Mouse (Mus musculus) gastrocnemius, adult 2 months (tissue): ENCODE data around the gene Lrpap1. TPM values are rescaled to one million over a fixed set of nuclear protein-coding genes. Genes with fewer than 3 reads are reported as not detected.
A peak's percentile ranks its signal among the peaks of the same experiment; 100 is the strongest.

Source experiments
- DNase-seq: peaks from one replicate; pipeline ENCODE4 v3.0.0; 2022
- H3K27ac ChIP-seq: fragments of 200-600 bp; 2 replicates; pipeline ENCODE4 v1.8.1; 2022; ENCODE audit warnings: mild to moderate bottlenecking
- H3K4me3 ChIP-seq: fragments of 200-600 bp; 2 replicates; pipeline ENCODE4 v1.8.1; 2022; ENCODE audit warnings: mild to moderate bottlenecking, moderate library complexity
- CTCF ChIP-seq: fragments of 200-600 bp; IDR thresholded peaks from 2 replicates; pipeline ENCODE4 v1.8.1; 2022; ENCODE audit warnings: antibody characterized with exemption, mild to moderate bottlenecking, moderate library complexity
- intact Hi-C: fragments of 180-260 bp; cut with DNase I; formaldehyde crosslinking; loops from one replicate; pipeline ENCODE4 v1.15.1; 2025
- total RNA-seq, 2 experiments: library from RNA; stranded (reverse); gene quantifications; 2 replicates each; pipeline ENCODE4 v1.2.3; 2021

The Lrpap1 gene
- total RNA-seq, 2 experiments from 2014 or later: 28.2 to 30.2 TPM

DNA sequence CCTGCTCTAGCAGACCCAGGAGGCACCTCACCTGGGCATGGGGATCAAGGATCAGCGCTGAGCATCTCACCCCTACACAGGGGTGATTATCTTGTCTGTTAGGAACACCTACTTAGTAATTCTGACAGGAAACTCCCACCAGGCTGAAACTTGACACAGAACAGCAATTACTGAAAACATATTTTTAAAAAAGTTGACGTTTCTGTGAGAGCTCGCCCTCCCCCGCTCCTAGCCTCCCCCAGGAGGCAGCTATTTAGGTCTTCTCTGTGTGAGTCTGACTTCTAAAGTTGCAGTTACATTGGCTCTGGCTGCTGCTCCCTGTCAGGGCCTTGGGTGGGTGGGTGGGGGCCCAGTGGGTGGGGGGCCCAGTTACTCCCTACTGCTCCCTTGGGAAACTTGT lies 6.9 kb upstream of the Lrpap1 start:
- no peak for TF ChIP-seq CTCF
- H3K27ac ChIP-seq: no peak overlapping the region
- DNase-seq: no peak
- intact Hi-C loops: no loop called here
- H3K4me3 ChIP-seq: no peak overlapping the region

DNA sequence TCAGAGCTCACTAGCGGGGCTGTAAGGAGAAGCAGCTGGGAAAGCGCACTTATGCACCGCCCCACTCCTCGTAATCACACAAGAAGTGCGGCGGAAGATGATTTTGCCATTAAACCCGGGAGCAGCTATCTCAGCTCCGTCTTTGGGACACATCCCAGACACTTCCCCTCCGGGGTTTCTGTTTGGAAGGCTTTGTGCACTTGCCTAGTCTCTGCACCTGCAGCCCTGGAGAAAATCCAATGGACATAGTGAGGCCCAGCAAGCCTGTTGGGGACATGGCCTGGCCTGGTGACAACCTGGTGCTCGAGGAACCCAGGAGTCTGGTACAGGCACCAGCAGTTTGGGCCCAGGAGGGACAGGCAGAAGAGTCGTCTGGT lies 344 bp upstream of the Lrpap1 start:
- peak; percentile 57 for DNase-seq
- H3K27ac ChIP-seq: peak overlapping the region; percentile 93
- intact Hi-C loops: no loop called here
- H3K4me3 ChIP-seq: peak overlapping the region; percentile 98
- TF ChIP-seq CTCF: no peak

DNA sequence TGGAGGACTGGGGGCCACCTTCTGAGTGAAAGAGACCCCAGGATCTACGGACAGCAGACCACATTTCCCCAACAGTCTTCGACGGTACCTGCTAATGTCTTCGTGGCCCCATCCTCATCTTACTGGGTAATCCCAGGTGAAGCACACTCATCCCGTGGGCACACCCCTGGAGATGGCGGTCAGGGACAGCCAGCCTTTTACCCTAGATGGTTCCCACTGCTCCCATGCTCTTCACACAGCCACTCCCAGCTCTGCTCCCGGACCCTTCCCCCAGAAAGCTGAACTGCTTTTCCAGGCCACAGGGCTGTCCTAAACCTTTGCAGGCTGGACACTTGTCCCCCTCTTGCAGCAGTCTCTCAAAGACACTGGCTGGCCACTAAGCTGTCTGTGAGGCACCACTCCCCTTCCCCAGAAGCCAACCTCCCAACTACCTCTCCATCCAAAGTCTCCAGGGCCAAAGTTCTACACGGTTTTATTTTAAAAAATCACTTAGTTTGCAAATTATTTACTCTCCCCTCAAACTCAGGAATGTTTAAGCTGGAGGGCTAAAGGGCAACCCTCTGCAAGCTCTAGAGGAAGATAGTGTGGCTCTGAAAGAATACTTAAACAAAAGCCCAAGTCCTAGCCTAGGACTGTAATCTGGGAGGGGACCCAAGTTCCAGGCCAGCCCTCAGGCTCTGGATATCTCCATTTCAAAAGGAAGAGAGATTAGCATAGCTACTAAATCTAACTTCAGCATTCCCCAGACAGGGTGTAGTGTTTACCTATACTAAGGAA lies 1.2 kb downstream of the Lrpap1 start:
- no peak overlapping the region; the same call in 1 of the 2 replicates for H3K27ac ChIP-seq
- intact Hi-C loops: no loop called here
- DNase-seq: no peak
- no peak for TF ChIP-seq CTCF
- H3K4me3 ChIP-seq: peak overlapping the region; percentile 98

DNA sequence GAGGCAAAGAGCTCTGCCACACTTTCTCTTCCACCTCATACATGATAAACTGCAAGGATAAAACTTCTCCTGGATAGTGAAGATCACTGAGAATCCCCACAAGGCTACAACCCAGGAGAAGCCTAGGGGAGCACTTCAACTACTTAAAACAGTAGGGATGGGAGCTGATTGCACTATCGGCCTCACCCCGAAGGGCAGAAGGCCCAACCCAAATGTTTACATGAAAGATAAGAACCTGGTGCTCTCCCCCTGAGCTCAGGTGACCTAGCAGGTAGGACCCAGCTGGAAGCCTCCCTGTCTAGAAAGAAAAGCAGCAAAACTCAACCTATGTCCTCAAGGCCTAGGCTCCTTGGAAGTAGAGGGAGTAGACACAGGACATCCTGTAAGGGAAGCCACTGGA lies 2.0 kb downstream of the Lrpap1 start:
- Histone ChIP-seq H3K27ac (no peak overlapping the region), H3K4me3 (no peak overlapping the region)
- TF ChIP-seq CTCF: no peak
- no peak for DNase-seq
- intact Hi-C loops: no loop called here

DNA sequence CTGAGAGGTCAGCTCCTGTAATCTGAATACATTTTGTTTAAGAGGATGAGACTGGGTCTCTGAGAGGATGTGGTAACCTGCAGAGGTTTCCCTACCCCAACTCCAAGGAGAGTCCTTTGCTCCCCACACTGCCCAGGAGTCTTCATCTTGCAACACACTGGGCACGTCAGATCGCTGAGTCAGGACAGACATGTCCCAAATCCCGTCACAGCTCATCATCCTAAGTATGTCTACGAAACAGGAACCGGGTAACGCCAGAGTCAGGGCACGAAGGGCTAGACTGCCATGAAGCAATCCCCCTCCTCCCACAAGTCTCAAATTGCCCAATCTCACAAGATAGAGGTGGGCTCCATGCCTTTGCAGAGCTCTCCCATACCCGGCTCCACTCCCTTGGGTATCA lies 2.5 kb downstream of the Lrpap1 start:
- no peak for TF ChIP-seq CTCF
- H3K27ac ChIP-seq: no peak overlapping the region
- H3K4me3 ChIP-seq: no peak overlapping the region
- intact Hi-C loops: no loop called here
- DNase-seq: no peak

DNA sequence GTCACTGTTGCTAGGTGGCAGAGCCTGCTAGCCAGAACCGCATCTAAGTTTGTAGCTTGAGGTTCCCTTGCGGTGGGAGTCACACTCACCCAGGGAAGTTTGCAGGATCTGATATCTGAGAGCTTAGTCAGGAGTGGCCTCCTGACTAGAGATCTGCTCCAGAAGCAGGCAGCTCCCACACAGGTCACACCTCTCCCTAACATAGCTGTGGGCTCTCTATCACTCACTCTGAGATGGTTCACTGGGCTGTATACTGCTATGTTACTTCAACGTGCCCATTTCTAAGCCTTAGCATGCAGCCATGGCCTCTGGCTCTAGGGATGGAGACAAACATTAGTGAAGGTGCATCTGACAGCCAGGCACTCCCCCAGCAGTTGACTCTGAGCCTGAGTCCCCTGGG lies 13.9 kb downstream of the Lrpap1 start:
- intact Hi-C loops: no loop called here
- no peak overlapping the region for H3K4me3 ChIP-seq
- TF ChIP-seq CTCF: no peak
- no peak for DNase-seq
- H3K27ac ChIP-seq: no peak overlapping the region

DNA sequence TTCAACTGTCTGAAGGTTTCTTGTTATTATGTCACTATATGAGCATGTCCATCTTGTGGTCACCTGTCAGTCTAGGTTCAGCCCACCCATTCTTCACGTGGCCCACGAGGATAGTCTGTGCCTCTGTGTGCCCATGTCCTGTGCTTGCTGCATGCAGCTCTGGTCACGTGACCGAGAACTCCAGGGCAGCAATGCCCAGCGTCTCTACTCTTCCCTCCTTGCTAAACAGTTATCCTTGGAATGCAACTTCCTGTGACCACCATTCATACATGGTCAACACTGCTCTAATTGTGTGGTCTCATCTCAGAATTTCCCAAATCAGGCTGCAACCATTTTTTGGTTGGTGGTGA lies 16.0 kb downstream of the Lrpap1 start:
- intact Hi-C loops: loop anchor here (2.0 kb wide), 1 partner anchor 39 kb away; no protein-coding TSS in a partner anchor
- Histone ChIP-seq H3K4me3 (no peak overlapping the region), H3K27ac (no peak overlapping the region)
- TF ChIP-seq CTCF: no peak
- DNase-seq: no peak

DNA sequence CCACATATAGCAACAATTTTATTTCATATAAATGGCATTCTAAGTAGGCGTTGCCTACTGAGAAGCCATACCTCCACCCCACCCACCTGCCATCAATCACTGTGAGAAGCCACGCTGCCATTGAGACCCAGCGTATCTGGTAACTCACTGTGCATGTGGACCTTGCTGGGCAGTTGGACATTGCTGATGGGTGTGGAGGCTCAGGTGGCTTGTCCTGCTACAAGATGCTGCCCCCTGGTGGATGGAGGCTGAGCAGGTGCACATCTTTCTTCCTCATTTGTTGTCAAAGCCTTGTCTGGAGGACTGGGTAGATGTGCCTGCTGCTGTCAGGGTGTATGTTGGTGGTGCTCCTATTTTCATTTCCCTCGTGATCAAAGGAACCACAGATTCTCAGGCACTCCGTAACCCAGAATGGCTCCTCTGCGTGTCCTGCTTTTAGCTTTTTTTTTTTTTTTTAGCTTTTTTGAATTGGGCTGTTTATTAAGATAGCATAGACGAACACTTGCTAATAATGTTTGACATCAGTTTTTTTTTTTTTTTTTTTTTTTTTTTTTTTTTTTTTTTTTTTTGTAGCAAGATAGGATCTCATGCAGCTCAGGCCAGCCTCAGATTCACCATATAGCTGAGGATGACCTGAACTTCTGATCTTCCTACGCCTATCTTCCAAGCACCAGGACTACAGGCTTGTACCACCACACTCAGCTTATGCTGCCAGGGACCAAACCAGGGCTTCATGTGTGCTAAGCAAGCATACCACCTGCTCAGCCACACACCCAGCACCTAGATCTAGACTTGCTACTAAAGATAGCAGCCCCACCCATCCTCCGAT lies 16.6 kb downstream of the Lrpap1 start:
- DNase-seq: peak; percentile 87
- peak; percentile 81 for TF ChIP-seq CTCF
- Histone ChIP-seq H3K4me3 (no peak overlapping the region), H3K27ac (no peak overlapping the region)
- intact Hi-C loops: loop anchor here (2.0 kb wide), 1 partner anchor 38 kb away; no protein-coding TSS in a partner anchor

DNA sequence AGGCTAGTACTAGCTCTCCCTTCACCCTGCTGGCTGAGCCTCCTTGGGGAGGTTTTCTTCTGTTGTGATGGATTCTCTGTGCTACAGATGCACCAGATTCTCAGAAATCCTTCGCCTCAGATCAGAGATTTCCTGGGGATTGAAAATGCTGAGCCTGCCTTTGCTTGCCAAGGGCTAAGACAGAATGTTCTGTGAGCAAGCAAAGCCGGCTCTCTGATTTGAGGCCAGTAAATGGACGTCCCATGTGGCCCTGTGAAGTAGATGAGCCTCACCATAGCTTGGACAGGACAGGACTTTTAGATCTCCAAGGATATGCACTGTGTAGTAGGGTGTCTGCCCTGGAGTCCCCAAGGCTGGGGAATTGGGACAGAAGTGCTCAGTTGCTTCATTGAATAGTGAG lies 20.7 kb downstream of the Lrpap1 start:
- intact Hi-C loops: no loop called here
- H3K4me3 ChIP-seq: no peak overlapping the region
- no peak overlapping the region for H3K27ac ChIP-seq
- TF ChIP-seq CTCF: no peak
- no peak for DNase-seq

DNA sequence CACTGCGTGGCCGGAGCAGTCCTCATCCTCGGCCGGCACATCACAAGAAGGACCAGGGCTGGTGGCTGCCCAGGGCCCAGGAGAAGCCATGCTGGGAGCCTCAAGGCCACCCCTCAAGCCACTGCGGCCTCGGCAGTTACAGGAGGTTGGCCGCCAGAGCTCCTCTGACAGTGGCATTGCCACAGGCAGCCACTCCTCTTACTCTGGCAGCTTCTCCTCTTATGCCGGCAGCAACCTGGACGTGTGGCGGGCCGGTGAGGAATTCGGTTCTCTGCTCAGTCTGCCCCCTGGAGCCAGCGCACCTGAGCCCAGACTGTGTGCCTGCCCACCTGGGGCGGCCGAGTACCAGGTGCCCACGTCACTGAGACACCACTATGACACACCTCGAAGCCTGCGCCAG lies 26.5 kb downstream of the Lrpap1 start:
- H3K27ac ChIP-seq: no peak overlapping the region
- no peak for DNase-seq
- intact Hi-C loops: no loop called here
- TF ChIP-seq CTCF: no peak
- no peak overlapping the region for H3K4me3 ChIP-seq

DNA sequence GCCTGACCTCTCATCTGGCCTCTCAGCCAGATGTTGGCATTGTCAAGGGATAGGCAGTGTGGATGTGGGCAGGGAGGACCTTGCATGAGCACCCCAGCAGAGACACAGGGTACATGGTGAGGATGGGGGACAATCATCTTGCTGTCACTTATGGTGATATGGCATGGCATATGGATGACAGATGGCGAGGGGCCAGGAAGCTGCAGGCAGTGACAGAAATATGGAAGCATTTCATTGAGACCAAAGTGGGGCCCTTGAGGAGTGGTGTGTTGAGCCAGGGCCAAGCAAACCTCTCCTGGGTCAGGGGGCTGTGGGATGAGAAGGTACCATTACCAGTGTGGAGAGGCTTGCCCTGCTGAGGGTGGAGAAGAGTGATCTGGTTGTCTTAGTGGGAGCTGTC lies 29.2 kb downstream of the Lrpap1 start:
- no peak for TF ChIP-seq CTCF
- intact Hi-C loops: no loop called here
- no peak overlapping the region for H3K27ac ChIP-seq
- DNase-seq: no peak
- no peak overlapping the region for H3K4me3 ChIP-seq

DNA sequence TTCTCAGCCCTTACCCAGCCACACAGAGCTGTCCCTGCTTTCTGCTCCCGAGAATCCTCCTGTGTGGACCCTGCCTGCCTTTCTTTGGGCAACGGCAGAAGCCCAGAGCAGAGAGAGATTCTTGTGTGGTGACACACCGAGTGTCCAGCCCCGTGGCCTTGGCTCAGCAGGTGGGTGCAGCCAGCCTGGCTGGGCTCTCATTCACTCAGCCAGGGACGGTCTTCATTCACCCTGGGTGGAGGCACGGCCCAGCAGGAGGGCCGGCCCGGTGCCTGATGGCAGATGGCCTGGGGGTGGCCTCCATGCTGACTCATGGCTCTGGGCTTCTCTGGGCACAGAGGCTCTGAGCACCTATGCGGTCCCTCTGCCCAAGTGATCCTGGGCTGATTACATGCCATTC lies 31.6 kb downstream of the Lrpap1 start:
- peak overlapping the region; percentile 29; the same call in 1 of the 2 replicates for H3K4me3 ChIP-seq
- peak; percentile 93 for DNase-seq
- H3K27ac ChIP-seq: peak overlapping the region; percentile 95
- intact Hi-C loops: loop anchor here (1.0 kb wide), 1 partner anchor 19 kb away; no protein-coding TSS in a partner anchor
- TF ChIP-seq CTCF: no peak

DNA sequence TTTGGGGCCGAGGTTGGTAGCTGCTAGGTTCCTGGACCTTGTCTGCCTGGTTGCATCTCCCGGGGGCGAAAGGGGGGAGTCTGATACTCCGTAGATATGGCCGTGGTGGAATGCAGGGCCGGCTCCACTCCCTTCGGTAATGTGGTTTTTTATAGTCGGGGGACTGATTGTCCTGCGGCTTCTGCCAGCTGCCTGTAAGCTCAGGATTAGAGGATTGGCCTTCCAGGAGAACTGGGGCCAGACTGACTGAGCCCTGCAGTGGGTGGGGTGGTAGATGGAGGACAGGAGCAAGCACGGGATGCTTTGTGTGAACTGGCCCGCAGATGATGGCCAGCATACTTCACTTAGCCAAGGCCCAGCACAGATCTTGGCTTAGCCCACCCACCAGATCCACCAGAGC lies 32.3 kb downstream of the Lrpap1 start:
- intact Hi-C loops: no loop called here
- peak overlapping the region; percentile 95 for H3K27ac ChIP-seq
- TF ChIP-seq CTCF: no peak
- H3K4me3 ChIP-seq: peak overlapping the region; percentile 21; the same call in 1 of the 2 replicates
- DNase-seq: peak; percentile 69

DNA sequence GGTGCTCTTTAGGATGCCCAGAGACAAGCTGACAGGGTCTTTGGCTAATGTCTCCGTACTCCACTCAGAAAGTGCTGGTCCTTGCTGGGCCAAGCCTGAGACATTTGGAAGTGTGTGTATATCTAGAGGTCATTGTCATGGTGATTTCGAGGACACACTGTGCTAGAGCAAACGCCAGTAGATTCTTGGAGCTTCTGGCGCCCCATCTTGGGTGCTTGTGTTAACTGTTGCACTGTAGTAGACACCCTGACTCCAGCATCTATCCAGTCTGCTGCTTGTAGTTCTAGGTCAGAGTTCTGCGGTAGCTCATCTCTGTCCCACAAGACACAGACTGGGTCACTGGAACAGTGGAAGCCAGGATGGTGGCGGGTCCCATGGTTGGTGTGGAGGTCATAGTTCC lies 33.7 kb downstream of the Lrpap1 start:
- H3K4me3 ChIP-seq: no peak overlapping the region
- no peak for DNase-seq
- intact Hi-C loops: no loop called here
- TF ChIP-seq CTCF: no peak
- peak overlapping the region; percentile 95 for H3K27ac ChIP-seq
